Mouse (Mus musculus) thymus, adult 18-20 months (tissue): ENCODE measurements around the gene Gsdma3.
A peak's percentile ranks its signal among the peaks of the same experiment; 100 is the strongest.
"Not testable (repeated sequence)": the region's sequence is repeated elsewhere in the genome, so short reads cannot be mapped to it uniquely, and the experiment has no call there.

Experiments
- DNase-seq, 2 experiments: peaks; one replicate each; pipeline ENCODE4 v3.0.0; 2022; ENCODE audit warnings: mixed read lengths in 2 of 2

Gene Gsdma3

GRCm38 (mm10) chr11:98597363-98597762 is 28.8 kb upstream of the Gsdma3 start:
- DNase-seq = peak; percentile 45 to 62

GRCm38 (mm10) chr11:98597991-98598390 is 28.2 kb upstream of the Gsdma3 start, which contains the start of gene Lrrc3c:
Gene Lrrc3c, plus strand, starts transcription at chr11:98598291.
- no peak for DNase-seq

- no peak for DNase-seq
Observed at GRCm38 (mm10) chr11:98598851-98599290, 27.3 kb upstream of the Gsdma3 start.

GRCm38 (mm10) chr11:98599291-98599690 is 26.9 kb upstream of the Gsdma3 start:
- no peak for DNase-seq

- DNase-seq = no peak
Observed at GRCm38 (mm10) chr11:98602090-98602690, 24.0 kb upstream of the Gsdma3 start.

GRCm38 (mm10) chr11:98603953-98604352 is 22.2 kb upstream of the Gsdma3 start:
- no peak for DNase-seq

GRCm38 (mm10) chr11:98604911-98605310 is 21.2 kb upstream of the Gsdma3 start:
- not testable (repeated sequence) for DNase-seq

GRCm38 (mm10) chr11:98606763-98607162 is 19.4 kb upstream of the Gsdma3 start:
- DNase-seq = no peak

- DNase-seq = no peak
Observed at GRCm38 (mm10) chr11:98620791-98621190, 5.4 kb upstream of the Gsdma3 start.

- not testable (repeated sequence) for DNase-seq
Observed at GRCm38 (mm10) chr11:98623981-98624380, 2.2 kb upstream of the Gsdma3 start.

GRCm38 (mm10) chr11:98624381-98624780 is 1.8 kb upstream of the Gsdma3 start:
- not testable (repeated sequence) for DNase-seq

GRCm38 (mm10) chr11:98628706-98629105 is 2.5 kb downstream of the Gsdma3 start:
- no peak for DNase-seq

GRCm38 (mm10) chr11:98630646-98631045 is 4.5 kb downstream of the Gsdma3 start:
- DNase-seq = no peak

- DNase-seq = peak; percentile 6 to 19
Observed at GRCm38 (mm10) chr11:98635312-98635970, 9.3 kb downstream of the Gsdma3 start.

GRCm38 (mm10) chr11:98637501-98637900 is 11.3 kb downstream of the Gsdma3 start:
- no peak for DNase-seq

GRCm38 (mm10) chr11:98640091-98640490 is 13.9 kb downstream of the Gsdma3 start:
- DNase-seq = no peak

GRCm38 (mm10) chr11:98644757-98645156 is 18.6 kb downstream of the Gsdma3 start:
- DNase-seq = no peak

GRCm38 (mm10) chr11:98645946-98646345 is 19.8 kb downstream of the Gsdma3 start:
- no peak for DNase-seq

- DNase-seq = no peak
Observed at GRCm38 (mm10) chr11:98646459-98646858, 20.3 kb downstream of the Gsdma3 start, which contains the start of gene Gsdma2. Gene Gsdma2, plus strand, starts transcription at chr11:98646759.

GRCm38 (mm10) chr11:98655076-98655475 is 28.9 kb downstream of the Gsdma3 start:
- peak; percentile 10 to 28 for DNase-seq

- DNase-seq = no peak
Observed at GRCm38 (mm10) chr11:98660517-98660916, 34.4 kb downstream of the Gsdma3 start.

GRCm38 (mm10) chr11:98664091-98664490 is 37.9 kb downstream of the Gsdma3 start, which contains the start of gene Gsdma:
Gene Gsdma, plus strand, starts transcription at chr11:98664351.
- DNase-seq = no peak

GRCm38 (mm10) chr11:98668984-98669383 is 42.8 kb downstream of the Gsdma3 start:
- DNase-seq = no peak

- DNase-seq = no peak
Observed at GRCm38 (mm10) chr11:98671284-98671815, 45.2 kb downstream of the Gsdma3 start.
